Mouse (Mus musculus): ENCODE measurements around the gene Olfr128.
"Not testable (repeated sequence)": the region's sequence is repeated elsewhere in the genome, so short reads cannot be mapped to it uniquely, and the experiment has no call there.

The Olfr128 gene

DNA sequence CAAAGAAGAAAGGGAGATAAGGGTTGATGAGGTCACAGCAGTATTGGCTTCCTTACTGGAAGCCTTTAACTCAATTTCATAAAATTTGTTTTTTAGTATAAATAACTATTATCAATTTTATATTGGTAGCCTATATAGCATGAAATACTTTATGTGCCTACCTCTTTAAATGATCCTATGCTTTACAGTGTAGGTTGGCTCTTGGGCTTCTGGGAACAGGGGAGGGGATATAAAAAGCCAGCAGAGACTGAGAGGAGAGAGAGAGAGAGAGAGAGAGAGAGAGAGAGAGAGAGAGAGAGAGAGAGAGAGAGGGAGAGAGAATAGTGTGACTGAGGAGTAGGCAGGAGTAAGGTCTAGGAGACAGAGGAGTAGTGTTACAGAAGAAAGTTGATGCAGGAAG lies at the start of gene Olfr128:
Olfr128 (plus strand) TSS at position 301 of the 400 bp plus-strand sequence.
- DNase-seq, result no peak

DNA sequence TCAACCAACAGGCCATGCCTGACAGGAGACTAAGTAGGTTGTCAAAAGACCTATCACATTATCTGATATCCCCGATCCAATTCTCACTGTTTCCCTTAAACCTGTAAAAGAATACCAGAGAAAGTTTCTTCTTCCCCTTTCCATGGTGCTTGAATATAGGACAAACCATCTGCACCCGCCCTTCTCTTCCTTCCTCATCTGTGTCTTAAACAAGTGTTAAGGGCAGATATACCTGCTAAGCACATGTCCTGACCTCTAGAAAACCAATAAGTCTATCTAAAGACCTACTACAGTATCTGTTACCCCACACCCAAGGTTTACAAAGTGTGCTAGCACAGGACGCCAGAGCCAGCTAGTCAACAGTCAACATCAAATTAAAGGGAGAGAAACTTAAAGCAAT lies 46.5 kb upstream of the Olfr128 start:
- DNase-seq, result no peak

DNA sequence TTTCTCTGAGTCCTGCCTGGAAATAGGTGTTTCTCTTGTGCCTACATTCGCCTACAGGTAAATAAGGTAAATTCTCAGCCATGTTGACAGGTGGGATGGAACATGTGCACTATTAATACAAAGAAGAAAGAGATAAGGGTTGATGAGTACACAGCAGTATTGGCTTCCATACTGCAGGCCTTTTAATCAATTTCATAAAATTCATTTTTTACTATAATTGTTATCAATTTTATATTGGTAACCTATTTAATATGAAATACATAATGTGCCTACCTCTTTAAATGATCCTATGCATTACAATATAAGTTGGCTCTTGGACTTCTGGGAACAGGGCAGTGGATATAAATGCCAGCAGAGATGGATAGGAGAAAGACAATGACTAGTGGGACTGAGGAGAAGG lies 20.2 kb upstream of the Olfr128 start, which contains the start of gene Olfr127:
Olfr127 (plus strand) TSS at position 301 of the 400 bp plus-strand sequence.
- no peak for DNase-seq

DNA sequence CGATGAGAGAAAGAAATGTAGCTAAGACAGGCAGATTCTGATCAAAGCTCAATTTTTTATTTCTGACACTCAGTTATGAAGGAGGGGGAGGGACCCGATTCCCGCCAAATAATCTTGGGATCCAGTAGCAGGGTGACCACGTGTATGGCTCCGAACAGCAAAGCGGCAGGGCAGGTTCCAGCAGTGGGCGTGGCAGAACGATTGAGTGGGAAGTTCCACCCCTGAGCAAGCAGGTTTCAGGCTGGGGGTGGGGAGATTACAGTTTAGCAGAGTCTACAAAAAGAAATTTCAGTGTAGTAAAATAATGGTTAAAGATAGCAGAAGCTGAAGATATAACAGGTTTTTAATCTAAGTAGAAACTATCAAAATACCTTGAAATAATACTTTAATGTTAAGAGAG lies 13.5 kb upstream of the Olfr128 start:
- not testable (repeated sequence) for DNase-seq

DNA sequence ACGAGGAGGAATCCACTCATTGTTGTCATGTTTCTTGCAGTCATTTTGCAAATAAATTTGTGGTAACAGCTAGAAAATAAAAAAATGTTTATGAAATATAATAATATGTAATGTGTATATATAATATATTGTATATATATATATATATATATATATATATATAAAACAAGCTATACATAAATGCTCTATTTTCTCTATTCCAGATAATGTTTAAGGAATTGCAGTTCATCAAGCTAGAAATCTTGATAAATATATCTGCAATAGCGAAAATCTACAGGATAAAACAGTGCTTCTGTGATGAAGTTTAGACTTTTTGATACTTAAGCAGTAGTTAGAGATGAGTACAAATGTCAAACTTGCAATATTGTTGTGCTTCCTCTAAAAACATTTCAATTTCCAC lies 32.6 kb downstream of the Olfr128 start, which contains the start of gene Olfr761:
Olfr761 (minus strand) TSS at position 101 of the 400 bp plus-strand sequence.
- DNase-seq, result no peak

DNA sequence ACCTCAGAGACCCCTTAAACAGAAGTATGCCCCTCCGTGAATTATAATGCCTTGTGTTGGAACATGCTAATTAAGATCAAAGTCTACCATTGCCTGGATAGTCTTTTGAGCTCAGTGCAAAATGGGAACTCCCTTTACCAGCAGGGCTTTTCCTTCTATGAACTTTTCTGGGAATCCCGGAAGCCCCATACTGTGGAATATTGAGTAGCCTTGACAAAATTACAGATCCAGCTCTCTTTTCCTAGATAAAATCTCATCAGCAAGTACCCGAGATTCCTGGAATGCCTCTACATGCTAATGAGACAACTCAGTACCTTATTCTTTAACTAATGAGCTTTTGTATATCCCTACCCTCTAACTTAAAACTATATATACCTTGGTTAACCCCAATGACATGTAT lies 53.2 kb downstream of the Olfr128 start:
- no peak for DNase-seq

All from cerebellum, postnatal 10 days (tissue).